Mouse (Mus musculus) bone marrow, adult 2 months (tissue): ENCODE measurements around the gene Bub1b.

Experiments
- CTCF ChIP-seq: fragments of 200-500 bp; IDR thresholded peaks from 2 replicates; pipeline ENCODE4 v1.5.1; 2011; ENCODE audit warnings: low read length, control low read depth; ENCODE audit not compliant: control insufficient read depth, insufficient read depth
- POLR2A ChIP-seq: fragments of 200-500 bp; IDR thresholded peaks from 2 replicates; pipeline ENCODE4 v1.6.1; 2011; ENCODE audit warnings: low read depth, mild to moderate bottlenecking, control low read depth, low read length, borderline replicate concordance; ENCODE audit not compliant: control insufficient read depth

DNA sequence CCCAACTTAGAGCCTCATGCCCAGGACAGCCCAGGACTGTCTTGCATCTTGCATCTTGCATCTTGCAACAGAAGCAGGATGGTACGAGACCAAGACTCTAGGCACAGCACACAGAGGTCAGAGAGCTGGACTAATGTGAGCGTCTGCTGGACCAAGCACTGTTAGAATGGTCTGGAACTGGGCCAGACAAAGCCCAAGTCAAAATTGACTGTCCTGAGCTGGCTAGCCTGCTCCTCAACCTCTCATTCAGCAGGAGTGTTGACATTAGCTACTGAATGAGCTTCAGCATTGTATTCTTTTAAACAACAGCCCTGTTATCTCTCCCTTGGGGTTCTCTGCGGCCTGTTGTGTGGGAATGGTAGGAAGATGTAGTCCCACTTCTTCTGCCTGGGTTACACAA, 81.6 kb downstream of the Bub1b start:
- TF ChIP-seq CTCF (no peak), POLR2A (no peak)
